Mouse (Mus musculus) lung, adult 10 weeks (tissue): ENCODE data around the gene Gnptg. TPM values are rescaled to one million over a fixed set of nuclear protein-coding genes. Genes with fewer than 3 reads are reported as not detected.

ENCODE experiments used
- polyA plus RNA-seq: library from polyadenylated mRNA; stranded (reverse); fragments of 350-450 nt; fragmentation: Illumina TruSeq; extraction: RNeasy Lipid Tissue Mini Kit (QIAGEN cat#74804); gene quantifications from one replicate; pipeline ENCODE4 v1.2.3, GENCODE M21; 2014; ENCODE audit warnings: low read depth, low replicate concordance; ENCODE audit not compliant: insufficient read depth

Gnptg gene
- polyA plus RNA-seq, result 49.7 TPM

DNA sequence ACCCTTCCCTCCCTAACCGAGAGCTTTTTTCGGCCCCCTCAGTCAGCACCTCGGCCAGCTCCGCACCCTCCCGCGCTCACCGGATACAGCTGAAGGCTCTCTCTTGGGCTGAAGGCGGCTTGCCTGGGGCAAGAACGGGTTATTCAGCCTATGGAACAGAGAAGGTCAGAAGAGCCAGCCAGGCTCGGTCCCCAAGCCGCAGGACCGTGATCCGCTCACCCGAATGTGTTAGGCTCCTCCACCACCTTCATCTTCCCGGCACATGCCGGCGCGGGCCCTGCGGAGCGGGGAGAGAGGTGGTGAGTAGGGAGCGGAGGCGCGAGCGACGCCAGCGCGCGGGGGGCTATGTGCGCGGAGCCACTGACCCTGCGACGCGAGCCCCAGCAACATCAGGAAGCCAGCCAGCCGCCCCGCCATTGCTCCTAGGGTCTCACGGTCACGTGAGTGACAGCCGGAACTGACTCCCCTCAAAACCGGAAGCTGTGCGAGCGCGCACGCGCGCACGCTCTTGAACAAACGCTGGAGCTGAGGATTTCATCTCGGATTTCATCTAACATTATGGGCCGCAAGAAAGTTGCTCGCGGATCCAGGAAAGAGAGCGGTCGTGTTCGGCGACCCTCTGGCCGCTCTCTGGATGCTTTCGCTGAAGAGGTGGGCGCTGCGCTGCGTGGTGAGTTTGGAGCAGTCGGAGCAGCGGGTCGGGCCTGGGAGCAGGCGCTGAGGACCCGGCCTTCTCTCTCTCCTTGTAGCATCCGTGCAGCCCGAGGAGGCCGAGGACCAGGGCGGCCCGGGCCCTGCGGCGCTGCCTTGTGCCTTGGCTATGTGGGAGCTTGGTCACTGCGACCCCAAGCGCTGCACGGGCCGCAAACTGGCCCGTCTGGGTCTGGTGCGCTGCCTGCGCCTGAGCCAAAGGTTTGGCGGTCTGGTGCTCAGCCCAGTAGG lies at the start of gene Gnptg, which contains the start of gene Tsr3:
Gene Gnptg, minus strand, starts transcription at position 430 of the 942 bp plus-strand sequence.
Gene Tsr3, plus strand, starts transcription at position 476 of the 942 bp plus-strand sequence.

DNA sequence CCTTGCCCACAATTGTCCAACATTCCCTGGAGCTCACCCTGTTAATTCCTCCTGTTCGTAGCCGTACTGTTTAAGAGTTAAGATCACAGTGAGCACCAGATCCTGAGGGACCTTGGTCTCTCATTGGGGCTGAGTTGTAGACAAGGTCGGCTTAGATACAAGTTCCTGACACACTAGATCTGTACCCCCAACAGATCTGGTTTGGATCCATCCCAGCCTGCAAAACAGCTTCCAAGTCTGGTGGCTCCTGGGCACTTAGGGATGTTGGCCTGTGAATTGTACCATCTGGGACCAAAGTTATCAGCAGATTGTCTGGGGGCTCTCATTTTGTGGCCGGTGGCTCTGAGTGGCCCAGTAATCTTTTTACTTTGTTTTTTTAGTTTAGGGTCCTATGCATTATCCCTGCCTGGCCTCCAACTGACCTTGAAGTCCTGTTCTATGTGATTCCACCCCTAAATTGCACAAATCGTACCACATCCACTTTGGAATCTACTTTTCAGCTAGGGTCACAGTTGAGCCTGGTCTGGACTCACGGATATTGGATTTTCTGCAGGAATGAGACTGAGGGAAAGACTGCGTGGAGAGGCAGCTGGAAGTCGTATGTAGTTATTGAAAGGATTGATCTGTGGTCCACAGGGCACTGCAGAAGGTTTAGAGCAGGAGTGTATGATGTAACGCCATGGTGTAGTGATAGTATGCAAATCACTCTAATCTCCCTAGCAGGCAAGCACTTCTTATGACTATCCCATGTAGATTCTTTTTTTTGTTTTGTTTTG lies 34.8 kb upstream of the Gnptg start, which contains the start of gene Ube2i:
Gene Ube2i, minus strand, starts transcription at position 52 of the 776 bp plus-strand sequence.

GRCm38 (mm10) chr17:25256140-25256754 lies 16.3 kb upstream of the Gnptg start, which contains the start of gene Baiap3:
TSS of gene Baiap3 (minus strand) at chr17:25256364.

GRCm38 (mm10) chr17:25188150-25189031 lies 51.5 kb downstream of the Gnptg start, which contains the start of gene Unkl:
TSS of gene Unkl (plus strand) at chr17:25188397.

GRCm38 (mm10) chr17:25184129-25184691 lies 55.7 kb downstream of the Gnptg start, which contains the start of gene BC003965:
TSS of gene BC003965 (plus strand) at chr17:25184554.

Other genes starting within 250 kb of the Gnptg start
- 3.6 TPM for gene Cramp1l, start 224.3 kb downstream of the Gnptg start, polyA plus RNA-seq
- gene Ift140, start 224.0 kb downstream of the Gnptg start, polyA plus RNA-seq, result 6.4 TPM
- gene Tmem204, start 156.5 kb downstream of the Gnptg start, polyA plus RNA-seq, result 141 TPM
- 11.7 TPM for gene Telo2, start 124.2 kb downstream of the Gnptg start, polyA plus RNA-seq
- gene Ptx4, start 119.4 kb downstream of the Gnptg start, polyA plus RNA-seq, result not detected
- gene Clcn7, start 106.7 kb downstream of the Gnptg start, polyA plus RNA-seq, result 13.7 TPM
- not detected for gene Ccdc154, start 77.7 kb downstream of the Gnptg start, polyA plus RNA-seq
- gene Gm38655, start 64.7 kb downstream of the Gnptg start, polyA plus RNA-seq, result 3.1 TPM
- 13.3 TPM for gene BC003965, start 55.6 kb downstream of the Gnptg start, polyA plus RNA-seq
- 11.2 TPM for gene Unkl, start 51.7 kb downstream of the Gnptg start, polyA plus RNA-seq
- gene Tsr3, start within 50 bp of the Gnptg start, polyA plus RNA-seq, result 13.7 TPM
- gene Baiap3, start 16.2 kb upstream of the Gnptg start, polyA plus RNA-seq, result 6.2 TPM
- gene Ube2i, start 34.5 kb upstream of the Gnptg start, polyA plus RNA-seq, result 148 TPM
- not detected for gene Prss34, start 58.3 kb upstream of the Gnptg start, polyA plus RNA-seq
- gene Prss28, start 68.5 kb upstream of the Gnptg start, polyA plus RNA-seq, result not detected
- gene Prss29, start 78.5 kb upstream of the Gnptg start, polyA plus RNA-seq, result not detected
- not detected for gene Tpsab1, start 105.4 kb upstream of the Gnptg start, polyA plus RNA-seq
- 2.1 TPM for gene Tpsb2, start 126.2 kb upstream of the Gnptg start, polyA plus RNA-seq
- gene Tpsg1, start 129.1 kb upstream of the Gnptg start, polyA plus RNA-seq, result not detected
- gene Cacna1h, start 193.7 kb upstream of the Gnptg start, polyA plus RNA-seq, result 0.41 TPM
- 8.8 TPM for gene Tekt4, start 214.5 kb upstream of the Gnptg start, polyA plus RNA-seq